Mouse (Mus musculus) CD4-positive, CD25-positive, alpha-beta regulatory T cell, adult 2 months (primary cell): ENCODE results near the gene Sltm.

Source experiments
- DNase-seq: peaks from one replicate; pipeline ENCODE4 v3.0.0-alpha.2; 2012; ENCODE audit warnings: low read depth, low spot score

Sltm gene

GRCm38 (mm10) chr9:70551524-70551923 is 9.0 kb downstream of the Sltm start:
- no peak for DNase-seq

GRCm38 (mm10) chr9:70552233-70552632 is 9.7 kb downstream of the Sltm start:
- DNase-seq = peak; percentile 21

GRCm38 (mm10) chr9:70555431-70555830 is 12.9 kb downstream of the Sltm start:
- no peak for DNase-seq

GRCm38 (mm10) chr9:70556796-70557195 is 14.2 kb downstream of the Sltm start:
- DNase-seq = no peak

GRCm38 (mm10) chr9:70562825-70563224 is 20.3 kb downstream of the Sltm start:
- DNase-seq = no peak

- DNase-seq = no peak
These were observed 25.1 kb downstream of the Sltm start for GRCm38 (mm10) chr9:70567651-70568050.

- DNase-seq = no peak
These were observed 27.8 kb downstream of the Sltm start for GRCm38 (mm10) chr9:70570351-70570750.

- DNase-seq = no peak
These were observed 35.6 kb downstream of the Sltm start for GRCm38 (mm10) chr9:70578123-70578522.

- DNase-seq = no peak
These were observed 38.4 kb downstream of the Sltm start for GRCm38 (mm10) chr9:70580956-70581355.

GRCm38 (mm10) chr9:70584641-70585040 is 42.1 kb downstream of the Sltm start:
- DNase-seq = peak; percentile 57

- no peak for DNase-seq
These were observed 42.6 kb downstream of the Sltm start for GRCm38 (mm10) chr9:70585172-70585571.

GRCm38 (mm10) chr9:70587171-70587570 is 44.6 kb downstream of the Sltm start:
- DNase-seq = no peak

GRCm38 (mm10) chr9:70590775-70591174 is 48.2 kb downstream of the Sltm start:
- DNase-seq = no peak

GRCm38 (mm10) chr9:70591486-70591885 is 48.9 kb downstream of the Sltm start:
- DNase-seq = no peak

GRCm38 (mm10) chr9:70598271-70598670 is 55.7 kb downstream of the Sltm start:
- DNase-seq = no peak

GRCm38 (mm10) chr9:70602186-70602845 is 59.8 kb downstream of the Sltm start:
- DNase-seq = no peak

GRCm38 (mm10) chr9:70611026-70611673 is 68.6 kb downstream of the Sltm start:
- DNase-seq = no peak

- DNase-seq = no peak
These were observed 87.2 kb downstream of the Sltm start for GRCm38 (mm10) chr9:70629711-70630110.

GRCm38 (mm10) chr9:70631665-70632064 is 89.1 kb downstream of the Sltm start:
- DNase-seq = no peak

GRCm38 (mm10) chr9:70636748-70637147 is 94.2 kb downstream of the Sltm start:
- no peak for DNase-seq
